Mouse (Mus musculus) embryonic facial prominence, embryonic 11.5 days (tissue): Measurements from ENCODE around the gene Mup19. TPM values are rescaled to one million over a fixed set of nuclear protein-coding genes. Genes with fewer than 3 reads are reported as not detected.
"Not testable (repeated sequence)": the region's sequence is repeated elsewhere in the genome, so short reads cannot be mapped to it uniquely, and the experiment has no call there.

Experiments used
- ATAC-seq: fragments of 200-750 bp; cut with Nextera tagmentation; replicated peaks from 2 replicates; pipeline ENCODE4 v1.8.0; 2017; ENCODE audit warnings: low read depth; ENCODE audit not compliant: insufficient number of reproducible peaks, low FRiP score, low TSS enrichment
- DNase-seq: peaks from one replicate; pipeline ENCODE4 v3.0.0-alpha.2; 2015; ENCODE audit warnings: low spot score
- H3K27ac ChIP-seq: fragments of 300-500 bp; sonication (generic); replicated peaks from 2 replicates; pipeline ENCODE4 v1.5.1; 2014; ENCODE audit warnings: mild to moderate bottlenecking, low read depth, low read length, control low read depth
- H3K27me3 ChIP-seq: fragments of 300-500 bp; sonication (generic); 2 replicates; pipeline ENCODE4 v1.6.1; 2014; ENCODE audit warnings: mild to moderate bottlenecking, low read length, moderate library complexity, mixed read lengths; ENCODE audit not compliant: control insufficient read depth, insufficient read depth
- H3K36me3 ChIP-seq: fragments of 300-500 bp; sonication (generic); replicated peaks from 2 replicates; pipeline ENCODE4 v1.6.1; 2014; ENCODE audit warnings: low read depth, mild to moderate bottlenecking, low read length, moderate library complexity, mixed read lengths; ENCODE audit not compliant: control insufficient read depth, insufficient read depth
- H3K4me1 ChIP-seq: fragments of 300-500 bp; sonication (generic); 2 replicates; pipeline ENCODE4 v1.6.1; 2014; ENCODE audit warnings: low read length, mixed read lengths; ENCODE audit not compliant: control insufficient read depth, insufficient read depth
- H3K4me2 ChIP-seq: fragments of 300-500 bp; sonication (generic); 2 replicates; pipeline ENCODE4 v1.6.1; 2014; ENCODE audit warnings: low read depth, mild to moderate bottlenecking, control low read depth, low read length, moderate library complexity
- H3K4me3 ChIP-seq: fragments of 300-500 bp; sonication (generic); 2 replicates; pipeline ENCODE4 v1.5.1; 2014; ENCODE audit warnings: low read depth, low read length, control low read depth
- H3K9ac ChIP-seq: fragments of 300-500 bp; sonication (generic); replicated peaks from 2 replicates; pipeline ENCODE4 v1.6.1; 2014; ENCODE audit warnings: mild to moderate bottlenecking, control low read depth, low read length
- H3K9me3 ChIP-seq: fragments of 300-500 bp; sonication (generic); replicated peaks from 2 replicates; pipeline ENCODE4 v1.6.1; 2016; ENCODE audit warnings: mild to moderate bottlenecking, low read length, inconsistent platforms, mixed read lengths; ENCODE audit not compliant: control insufficient read depth
- WGBS: fragments of 180-500 bp; shearing (Covaris S2); extraction: QIAGEN DNeasy Blood & Tissue Kit; methylation state at CpG from one replicate; pipeline ENCODE4 v1.1.7; 2014; 5-methylcytosine and 5-hydroxymethylcytosine counted together
- polyA plus RNA-seq: library from polyadenylated mRNA; unstranded; fragments of >200 nt; fragmentation: Nextera tagmentation; extraction: Ambion mirVana; gene quantifications from 2 replicates; pipeline ENCODE4 v1.2.1, GENCODE M21; 2014

The Mup19 gene
- polyA plus RNA-seq, 1 experiment from 2014 or later: not detected

GRCm38 (mm10) chr4:61789699-61790098 lies 7.6 kb upstream of the Mup19 start:
- H3K9ac ChIP-seq, H3K4me2 ChIP-seq, H3K4me3 ChIP-seq: not testable (repeated sequence)

GRCm38 (mm10) chr4:61784231-61784630 lies 2.2 kb upstream of the Mup19 start:
- H3K27ac ChIP-seq, H3K4me2 ChIP-seq, H3K27me3 ChIP-seq, DNase-seq, H3K9ac ChIP-seq, H3K4me1 ChIP-seq, ATAC-seq, H3K4me3 ChIP-seq, H3K36me3 ChIP-seq, H3K9me3 ChIP-seq: not testable (repeated sequence)
- WGBS: 94% methylated on average over 1 of the region's 1 CpGs

More at GRCm38 (mm10) chr4:61789699-61790098, 7.6 kb upstream of the Mup19 start:
- not testable (repeated sequence) for H3K27me3 ChIP-seq, DNase-seq, H3K9me3 ChIP-seq, H3K4me1 ChIP-seq, H3K27ac ChIP-seq, H3K36me3 ChIP-seq, ATAC-seq
- WGBS: 76% methylated on average over 1 of the region's 1 CpGs

Other genes with a start within 250 kb of the Mup19 start
- not detected in 2 replicates for gene Mup17, start 186.4 kb downstream of the Mup19 start, polyA plus RNA-seq
- gene Mup18, start 108.1 kb downstream of the Mup19 start, polyA plus RNA-seq: not detected in 2 replicates
- not detected in 2 replicates for gene Mup5, start 53.0 kb upstream of the Mup19 start, polyA plus RNA-seq